Mouse (Mus musculus) heart, embryonic 10.5 days (tissue): ENCODE results near the gene Git2. TPM values are rescaled to one million over a fixed set of nuclear protein-coding genes. Genes with fewer than 3 reads are reported as not detected.

Experiments
- DNase-seq: peaks from one replicate; pipeline ENCODE4 v3.0.0-alpha.2; 2017; ENCODE audit warnings: low spot score
- H3K27ac ChIP-seq: fragments of 300-500 bp; sonication (generic); 2 replicates; pipeline ENCODE4 v1.5.1; 2016; ENCODE audit warnings: mild to moderate bottlenecking
- H3K27me3 ChIP-seq: fragments of 300-500 bp; sonication (generic); 2 replicates; pipeline ENCODE4 v1.6.1; 2016; ENCODE audit warnings: mild to moderate bottlenecking; ENCODE audit not compliant: poor library complexity, insufficient read depth, severe bottlenecking
- H3K36me3 ChIP-seq: fragments of 300-500 bp; sonication (generic); 2 replicates; pipeline ENCODE4 v1.6.1; 2016; ENCODE audit warnings: mild to moderate bottlenecking, moderate library complexity
- H3K4me1 ChIP-seq: fragments of 300-500 bp; sonication (generic); 2 replicates; pipeline ENCODE4 v1.6.1; 2016; ENCODE audit warnings: mild to moderate bottlenecking
- H3K4me3 ChIP-seq: fragments of 300-500 bp; sonication (generic); 2 replicates; pipeline ENCODE4 v1.5.1; 2016; ENCODE audit warnings: mild to moderate bottlenecking, moderate library complexity
- H3K9me3 ChIP-seq: fragments of 300-500 bp; sonication (generic); 2 replicates; pipeline ENCODE4 v1.6.1; 2016; ENCODE audit warnings: mild to moderate bottlenecking, moderate library complexity
- WGBS: fragments of 180-500 bp; shearing (Covaris S2); methylation state at CpG from one replicate; pipeline ENCODE4 v1.1.7; 2016; 5-methylcytosine and 5-hydroxymethylcytosine counted together
- polyA plus RNA-seq: library from polyadenylated mRNA; unstranded; fragments of >200 nt; fragmentation: Nextera tagmentation; extraction: Ambion mirVana; gene quantifications from 2 replicates; pipeline ENCODE4 v1.2.1, GENCODE M21; 2016

The Git2 gene
- 31.6 and 33.0 TPM in 2 replicates for polyA plus RNA-seq

GRCm38 (mm10) chr5:114775056-114775979 lies at the start of gene Git2:
Gene Git2, minus strand, starts transcription at chr5:114775517.
- DNase-seq: no peak

GRCm38 (mm10) chr5:114824197-114824596 lies 48.9 kb upstream of the Git2 start:
- WGBS: 19% methylated on average over 9 of the region's 9 CpGs
- Histone ChIP-seq H3K9me3 (no peaks in the 10 kb centered on the region), H3K27me3 (no peaks in the 10 kb centered on the region), H3K36me3 (peaks cover 18% of the 10 kb centered on the region), H3K4me3 (peak overlapping the region; percentile 23), H3K27ac (no peak overlapping the region), H3K4me1 (peaks cover 13% of the 10 kb centered on the region; the same call in 1 of the 2 replicates)
- DNase-seq: no peak

More at GRCm38 (mm10) chr5:114775056-114775979, at the start of gene Git2:
- Histone ChIP-seq H3K36me3 (no peaks in the 10 kb centered on the region), H3K27me3 (no peaks in the 10 kb centered on the region), H3K4me3 (peak within 1 kb of the TSS; percentile 100), H3K9me3 (no peaks in the 10 kb centered on the region), H3K27ac (peak within 1 kb of the TSS; percentile 100), H3K4me1 (peaks cover 52% of the 10 kb centered on the region)
- WGBS: under 1% methylated on average over 63 of the region's 63 CpGs

GRCm38 (mm10) chr5:114822796-114823688 lies 47.7 kb upstream of the Git2 start, which contains the start of gene 1500011B03Rik:
Gene 1500011B03Rik, minus strand, starts transcription at chr5:114823468.
- Histone ChIP-seq H3K4me1 (peaks cover 13% of the 10 kb centered on the region; the same call in 1 of the 2 replicates), H3K27ac (peak within 1 kb of the TSS; percentile 89), H3K27me3 (no peaks in the 10 kb centered on the region), H3K4me3 (peak within 1 kb of the TSS; percentile 90), H3K9me3 (no peaks in the 10 kb centered on the region), H3K36me3 (peaks cover 18% of the 10 kb centered on the region)
- peak; percentile 94 for DNase-seq
- WGBS: 9% methylated on average over 53 of the region's 53 CpGs

- DNase-seq: no peak
- Histone ChIP-seq H3K9me3 (no peaks in the 10 kb centered on the region), H3K27ac (no peak overlapping the region), H3K4me1 (peaks cover 5% of the 10 kb centered on the region), H3K36me3 (peaks cover 21% of the 10 kb centered on the region), H3K4me3 (no peak overlapping the region), H3K27me3 (no peaks in the 10 kb centered on the region)
- 78% methylated on average over 11 of the region's 11 CpGs for WGBS
Measured at GRCm38 (mm10) chr5:114818124-114818523, 42.8 kb upstream of the Git2 start.

GRCm38 (mm10) chr5:114816599-114816998 lies 41.3 kb upstream of the Git2 start:
- Histone ChIP-seq H3K27ac (no peak overlapping the region), H3K36me3 (peaks cover 16% of the 10 kb centered on the region), H3K4me1 (peaks cover 10% of the 10 kb centered on the region; the same call in 1 of the 2 replicates), H3K9me3 (no peaks in the 10 kb centered on the region), H3K4me3 (no peak overlapping the region), H3K27me3 (no peaks in the 10 kb centered on the region)
- DNase-seq: no peak
- WGBS: 75% methylated on average over 6 of the region's 6 CpGs

- WGBS: under 1% methylated on average over 50 of the region's 50 CpGs
Measured at GRCm38 (mm10) chr5:114813525-114814181, 38.3 kb upstream of the Git2 start.

GRCm38 (mm10) chr5:114809826-114810225 lies 34.5 kb upstream of the Git2 start:
- Histone ChIP-seq H3K9me3 (no peaks in the 10 kb centered on the region), H3K27ac (no peak overlapping the region), H3K36me3 (peaks cover 33% of the 10 kb centered on the region), H3K27me3 (no peaks in the 10 kb centered on the region), H3K4me3 (no peak overlapping the region), H3K4me1 (peaks cover 52% of the 10 kb centered on the region)
- WGBS: 92% methylated on average over 5 of the region's 5 CpGs
- DNase-seq: no peak

More at GRCm38 (mm10) chr5:114813525-114814181, 38.3 kb upstream of the Git2 start:
- H3K27me3 ChIP-seq: no peaks in the 10 kb centered on the region
- peaks cover 23% of the 10 kb centered on the region for H3K4me1 ChIP-seq
- DNase-seq: peak; percentile 92
- H3K4me3 ChIP-seq: peak overlapping the region; percentile 97
- no peaks in the 10 kb centered on the region for H3K9me3 ChIP-seq
- H3K36me3 ChIP-seq: peaks cover 14% of the 10 kb centered on the region
- H3K27ac ChIP-seq: peak overlapping the region; percentile 92

GRCm38 (mm10) chr5:114809181-114809756 lies 34.0 kb upstream of the Git2 start:
- Histone ChIP-seq H3K9me3 (no peaks in the 10 kb centered on the region), H3K4me3 (no peak overlapping the region), H3K4me1 (peaks cover 52% of the 10 kb centered on the region), H3K27ac (0 out of 2 replicates have a peak overlapping the region, but pooled peaks have one; percentile 24), H3K27me3 (no peaks in the 10 kb centered on the region), H3K36me3 (peaks cover 38% of the 10 kb centered on the region)
- 78% methylated on average over 10 of the region's 10 CpGs for WGBS
- no peak for DNase-seq

- H3K4me3 ChIP-seq: no peak overlapping the region
- H3K27me3 ChIP-seq: no peaks in the 10 kb centered on the region
- H3K36me3 ChIP-seq: peaks cover 47% of the 10 kb centered on the region
- WGBS: 76% methylated on average over 8 of the region's 8 CpGs
- no peak overlapping the region for H3K27ac ChIP-seq
- peaks cover 48% of the 10 kb centered on the region for H3K4me1 ChIP-seq
- H3K9me3 ChIP-seq: no peaks in the 10 kb centered on the region
- DNase-seq: no peak
Measured at GRCm38 (mm10) chr5:114808385-114808784, 33.1 kb upstream of the Git2 start.

- DNase-seq: no peak
- Histone ChIP-seq H3K9me3 (no peaks in the 10 kb centered on the region), H3K4me3 (no peak overlapping the region), H3K4me1 (peaks cover 48% of the 10 kb centered on the region), H3K27ac (peak overlapping the region; percentile 77; the same call in 1 of the 2 replicates), H3K36me3 (peaks cover 52% of the 10 kb centered on the region), H3K27me3 (no peaks in the 10 kb centered on the region)
- WGBS: 64% methylated on average over 6 of the region's 6 CpGs
Measured at GRCm38 (mm10) chr5:114807893-114808292, 32.6 kb upstream of the Git2 start.

- DNase-seq: no peak
- WGBS: 14% methylated on average over 8 of the region's 8 CpGs
- Histone ChIP-seq H3K27ac (peak overlapping the region; percentile 77), H3K36me3 (peaks cover 57% of the 10 kb centered on the region), H3K4me3 (peak overlapping the region; percentile 20; the same call in 1 of the 2 replicates), H3K9me3 (no peaks in the 10 kb centered on the region), H3K4me1 (peaks cover 47% of the 10 kb centered on the region), H3K27me3 (no peaks in the 10 kb centered on the region)
Measured at GRCm38 (mm10) chr5:114807468-114807867, 32.2 kb upstream of the Git2 start.

GRCm38 (mm10) chr5:114807063-114807462 lies 31.7 kb upstream of the Git2 start:
- H3K36me3 ChIP-seq: peaks cover 59% of the 10 kb centered on the region
- WGBS: 33% methylated on average over 9 of the region's 9 CpGs
- H3K4me1 ChIP-seq: peaks cover 43% of the 10 kb centered on the region
- peak overlapping the region; percentile 20; the same call in 1 of the 2 replicates for H3K4me3 ChIP-seq
- H3K27ac ChIP-seq: peak overlapping the region; percentile 77
- no peaks in the 10 kb centered on the region for H3K27me3 ChIP-seq
- no peaks in the 10 kb centered on the region for H3K9me3 ChIP-seq
- no peak for DNase-seq
